Mouse (Mus musculus) forebrain, embryonic 11.5 days (tissue): ENCODE measurements around the gene Nek11. TPM values are rescaled to one million over a fixed set of nuclear protein-coding genes. Genes with fewer than 3 reads are reported as not detected.

ENCODE experiments used
- polyA plus RNA-seq: library from polyadenylated mRNA; unstranded; fragments of >200 nt; fragmentation: Nextera tagmentation; extraction: Ambion mirVana; gene quantifications from 2 replicates; pipeline ENCODE4 v1.2.1, GENCODE M21; 2014

Nek11 gene
- polyA plus RNA-seq, 1 experiment from 2014 or later = 0.63 TPM

Other genes with a start within 250 kb of the Nek11 start
- gene Aste1, start 132 bp downstream of the Nek11 start, polyA plus RNA-seq = 10.9 and 20.5 TPM in 2 replicates
- gene Atp2c1, start 131.8 kb upstream of the Nek11 start, polyA plus RNA-seq = 59.3 and 69.5 TPM in 2 replicates
- 25.4 and 27.1 TPM in 2 replicates for gene Pik3r4, start 247.5 kb upstream of the Nek11 start, polyA plus RNA-seq